Mouse (Mus musculus): ENCODE results near the gene Alox12b.

GRCm38 (mm10) chr11:69211431-69211830 lies 54.6 kb downstream of the Alox12b start:
- no peak for TF ChIP-seq GATA1 (IDR thresholded peaks at IDR 0.05; ENCODE audit: low read depth, low read length)
- no peak for TF ChIP-seq NELFE (IDR thresholded peaks at IDR 0.05; ENCODE audit: low read depth, low read length)
- TF ChIP-seq CHD1 (IDR thresholded peaks at IDR 0.05; ENCODE audit: low read depth, low read length) = no peak
- no peak for TF ChIP-seq CTCF (IDR thresholded peaks at IDR 0.05 in 2 of 3, conservative IDR thresholded peaks at IDR 0.05 in 1 of 3; ENCODE audit: control insufficient read depth in 1 of 3, insufficient read depth in 1 of 3, low read depth in 2 of 3, low read length in 3 of 3, poor library complexity in 1 of 3, severe bottlenecking in 1 of 3)
- TF ChIP-seq POLR2A (IDR thresholded peaks at IDR 0.05; ENCODE audit: control insufficient read depth in 1 of 2, insufficient read depth in 1 of 2, low read depth in 1 of 2, low read length in 2 of 2, poor library complexity in 1 of 2) = no peak
- TF ChIP-seq JUND (IDR thresholded peaks at IDR 0.05; ENCODE audit: low read depth, low read length) = no peak
